Mouse (Mus musculus) midbrain, postnatal 0 days (tissue): ENCODE results near the gene Pde11a. TPM values are rescaled to one million over a fixed set of nuclear protein-coding genes. Genes with fewer than 3 reads are reported as not detected.

Experiments used
- ATAC-seq: fragments of 200-750 bp; cut with Nextera tagmentation; 2 replicates; pipeline ENCODE4 v1.8.0; 2017; ENCODE audit warnings: moderate number of reproducible peaks, mild to moderate bottlenecking, moderate TSS enrichment, moderate library complexity; ENCODE audit not compliant: low FRiP score
- DNase-seq: peaks from one replicate; pipeline ENCODE4 v3.0.0-alpha.2; 2015; ENCODE audit warnings: low spot score
- H3K27ac ChIP-seq: fragments of 300-500 bp; sonication (generic); 2 replicates; pipeline ENCODE4 v1.5.1; 2014; ENCODE audit warnings: low read depth, mild to moderate bottlenecking, low read length, mixed read lengths
- H3K27me3 ChIP-seq: fragments of 300-500 bp; sonication (generic); 2 replicates; pipeline ENCODE4 v1.6.1; 2014; ENCODE audit warnings: low read length, control low read depth, mixed read lengths; ENCODE audit not compliant: insufficient read depth
- H3K36me3 ChIP-seq: fragments of 300-500 bp; sonication (generic); 2 replicates; pipeline ENCODE4 v1.6.1; 2014; ENCODE audit warnings: low read length, control low read depth, mixed read lengths; ENCODE audit not compliant: insufficient read depth
- H3K4me1 ChIP-seq: fragments of 300-500 bp; sonication (generic); 2 replicates; pipeline ENCODE4 v1.6.1; 2014; ENCODE audit warnings: mild to moderate bottlenecking, control low read depth, antibody characterized with exemption, low read length, mixed read lengths; ENCODE audit not compliant: insufficient read depth
- H3K4me2 ChIP-seq: fragments of 300-500 bp; sonication (generic); 2 replicates; pipeline ENCODE4 v1.6.1; 2014; ENCODE audit warnings: low read depth, mild to moderate bottlenecking, low read length, mixed read lengths; ENCODE audit not compliant: poor library complexity, severe bottlenecking
- H3K4me3 ChIP-seq: fragments of 300-500 bp; sonication (generic); 2 replicates; pipeline ENCODE4 v1.5.1; 2014; ENCODE audit warnings: low read depth, mild to moderate bottlenecking, low read length, moderate library complexity
- H3K9ac ChIP-seq: fragments of 300-500 bp; sonication (generic); replicated peaks from 2 replicates; pipeline ENCODE4 v1.6.1; 2014; ENCODE audit warnings: mild to moderate bottlenecking, low read length, moderate library complexity, mixed read lengths; ENCODE audit not compliant: poor library complexity, severe bottlenecking
- H3K9me3 ChIP-seq: fragments of 300-500 bp; sonication (generic); 2 replicates; pipeline ENCODE4 v1.6.1; 2016; ENCODE audit warnings: low read length, control low read depth
- CTCF ChIP-seq: IDR thresholded peaks from 2 replicates; pipeline ENCODE4 v1.5.1; 2016; ENCODE audit warnings: antibody characterized with exemption, mild to moderate bottlenecking
- WGBS: fragments of 180-500 bp; shearing (Covaris S2); extraction: QIAGEN DNeasy Blood & Tissue Kit; methylation state at CpG from one replicate; pipeline ENCODE4 v1.1.7; 2014; 5-methylcytosine and 5-hydroxymethylcytosine counted together
- polyA plus RNA-seq: library from polyadenylated mRNA; unstranded; fragments of >200 nt; fragmentation: Nextera tagmentation; extraction: Ambion mirVana; gene quantifications from 2 replicates; pipeline ENCODE4 v1.2.1, GENCODE M21; 2015
- total RNA-seq: library from RNA; depleted of rRNA; stranded (reverse); fragments of >200 nt; gene quantifications from 2 replicates; pipeline ENCODE4 v1.2.3, GENCODE M21; 2014

Gene Pde11a
- total and polyA plus RNA-seq, 2 experiments from 2014 or later, result 0.94 to 1.1 TPM

DNA sequence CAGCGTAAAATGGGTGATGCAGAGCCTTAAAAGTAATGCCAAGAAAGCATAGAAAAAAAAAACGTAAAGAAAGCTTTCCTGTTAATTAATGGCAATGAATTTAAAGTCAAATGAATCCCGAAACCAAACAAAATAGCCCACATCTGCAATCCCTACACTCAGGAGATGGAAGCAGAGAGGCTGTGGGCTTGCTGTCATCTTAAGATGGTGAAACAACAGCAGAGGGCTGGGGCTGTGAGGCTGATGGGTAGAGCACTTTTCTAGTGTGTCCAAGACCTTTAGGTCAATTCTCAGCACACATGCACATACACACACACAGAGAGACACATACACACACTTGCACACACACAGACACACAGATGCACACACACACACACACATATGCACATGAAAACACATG, 12.4 kb downstream of the Pde11a start:
- Histone ChIP-seq H3K27me3 (no peaks in the 10 kb centered on the region), H3K9me3 (no peaks in the 10 kb centered on the region), H3K36me3 (no peaks in the 10 kb centered on the region), H3K4me2 (no peak overlapping the region), H3K4me1 (no peaks in the 10 kb centered on the region), H3K27ac (no peak overlapping the region), H3K9ac (no peak overlapping the region), H3K4me3 (no peak overlapping the region)
- ATAC-seq (no peak), DNase-seq (no peak)
- no peak for TF ChIP-seq CTCF
- WGBS, result 90% methylated on average over 3 of the region's 3 CpGs

DNA sequence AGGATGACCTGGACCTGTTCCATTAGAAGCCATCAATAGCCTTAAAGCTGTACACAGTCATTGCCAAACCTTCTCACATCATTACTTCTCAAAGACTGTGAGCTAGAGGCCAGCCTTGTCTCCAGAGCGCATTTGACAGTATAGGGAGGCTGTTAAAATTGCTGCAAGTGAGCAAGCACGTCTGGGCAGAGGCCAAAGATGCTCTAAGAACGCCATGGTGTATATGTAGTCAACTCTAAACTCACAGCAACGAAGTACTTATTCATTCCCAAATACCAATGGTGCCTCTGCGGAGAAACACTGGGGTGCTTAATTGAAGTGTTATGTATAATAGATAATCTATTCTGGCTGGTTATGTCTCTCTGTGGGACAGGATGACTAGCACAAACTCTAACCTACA, 14.1 kb downstream of the Pde11a start:
- no peak for TF ChIP-seq CTCF
- Histone ChIP-seq H3K4me2 (no peak overlapping the region), H3K27ac (no peak overlapping the region), H3K36me3 (no peaks in the 10 kb centered on the region), H3K9ac (no peak overlapping the region), H3K4me3 (no peak overlapping the region), H3K27me3 (no peaks in the 10 kb centered on the region), H3K9me3 (no peaks in the 10 kb centered on the region), H3K4me1 (no peaks in the 10 kb centered on the region)
- DNase-seq (no peak), ATAC-seq (no peak)
- WGBS, result 89% methylated on average over 5 of the region's 5 CpGs

DNA sequence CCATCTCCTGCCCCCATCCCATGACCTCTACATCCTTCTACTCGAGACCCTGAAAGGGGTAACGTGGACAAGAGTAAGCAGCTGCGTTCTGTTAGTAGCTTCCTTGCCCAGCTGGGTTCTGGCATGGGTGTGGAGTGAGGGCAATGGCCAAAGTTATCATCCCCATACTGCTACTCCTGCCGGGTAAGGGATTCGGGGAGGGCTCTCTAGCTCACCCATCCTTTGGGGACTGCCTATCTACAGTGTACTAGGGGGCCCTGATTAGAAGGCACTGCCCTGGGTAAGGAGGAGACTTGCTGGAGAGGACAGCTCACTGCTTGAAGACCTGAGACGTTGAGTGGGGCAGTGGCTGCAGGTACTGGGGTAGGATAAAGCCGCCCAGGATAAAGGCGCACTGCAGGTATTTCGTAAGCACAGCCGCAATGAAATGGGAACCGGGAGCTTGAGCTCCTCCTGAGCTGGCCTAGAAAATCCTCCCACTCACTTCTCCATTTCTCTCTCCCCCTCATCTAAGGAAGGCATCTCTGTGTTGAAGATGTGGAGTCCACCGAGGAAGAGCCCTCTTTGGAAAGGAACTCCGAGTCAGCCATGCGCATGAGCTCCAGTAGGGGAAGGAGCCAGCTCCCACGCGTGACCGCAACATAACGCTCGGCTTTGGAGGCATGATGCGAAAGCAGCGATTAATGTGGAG, 15.2 kb downstream of the Pde11a start:
- Histone ChIP-seq H3K27me3 (no peaks in the 10 kb centered on the region), H3K27ac (no peak overlapping the region), H3K4me1 (no peaks in the 10 kb centered on the region), H3K36me3 (no peaks in the 10 kb centered on the region), H3K4me3 (no peak overlapping the region), H3K9me3 (no peaks in the 10 kb centered on the region), H3K4me2 (no peak overlapping the region), H3K9ac (no peak overlapping the region)
- TF ChIP-seq CTCF, result no peak
- ATAC-seq (no peak), DNase-seq (no peak)
- WGBS, result 89% methylated on average over 21 of the region's 21 CpGs

DNA sequence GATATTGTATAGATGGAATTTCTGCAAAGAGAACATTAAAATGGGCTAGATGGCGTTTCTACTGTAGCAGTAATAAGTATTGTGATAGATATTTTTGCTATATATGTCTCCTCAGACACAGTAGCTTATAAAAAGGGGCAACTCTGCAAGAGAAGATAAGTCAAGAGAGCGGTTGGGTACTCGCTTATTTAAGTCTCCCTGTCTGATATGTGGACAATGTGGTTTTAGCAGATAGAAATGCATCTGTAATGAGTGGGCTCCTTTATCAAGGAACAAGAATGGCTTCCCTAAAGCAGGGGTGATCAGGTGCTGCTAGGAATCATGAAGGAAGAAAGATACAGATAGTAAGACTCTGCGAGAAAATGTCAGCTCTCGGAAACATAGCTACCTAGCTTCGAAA, 18.2 kb downstream of the Pde11a start:
- ATAC-seq, result no peak
- H3K4me2 ChIP-seq, result no peak overlapping the region
- DNase-seq, result no peak
- H3K4me1 ChIP-seq, result no peaks in the 10 kb centered on the region
- no peak overlapping the region for H3K4me3 ChIP-seq
- no peaks in the 10 kb centered on the region for H3K36me3 ChIP-seq
- H3K27ac ChIP-seq, result no peak overlapping the region
- TF ChIP-seq CTCF, result no peak
- WGBS, result 87% methylated on average over 6 of the region's 6 CpGs
- H3K9ac ChIP-seq, result no peak overlapping the region
- H3K27me3 ChIP-seq, result no peaks in the 10 kb centered on the region
- H3K9me3 ChIP-seq, result no peaks in the 10 kb centered on the region

DNA sequence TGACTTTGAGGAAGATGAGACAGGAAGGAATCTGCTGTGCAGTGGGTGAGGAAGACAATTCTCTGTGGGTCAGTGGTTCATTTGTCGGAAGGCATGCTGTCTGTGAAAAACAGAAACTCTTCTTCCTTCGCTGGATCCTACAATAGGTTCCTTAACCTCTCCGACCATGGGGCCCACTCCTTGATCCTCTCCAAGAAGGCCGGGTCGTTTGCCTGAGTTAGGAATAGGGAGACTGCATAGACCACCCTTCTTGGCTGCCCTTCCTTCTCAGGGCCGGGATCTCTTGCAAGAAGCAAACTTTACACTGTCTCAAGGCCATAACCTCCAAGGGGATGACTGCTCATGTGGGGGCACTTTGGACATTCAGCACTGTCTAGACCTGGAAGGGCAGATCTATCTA, 19.3 kb downstream of the Pde11a start:
- no peak overlapping the region for H3K4me2 ChIP-seq
- H3K27me3 ChIP-seq, result no peaks in the 10 kb centered on the region
- no peak overlapping the region for H3K27ac ChIP-seq
- H3K9ac ChIP-seq, result no peak overlapping the region
- H3K4me1 ChIP-seq, result no peaks in the 10 kb centered on the region
- TF ChIP-seq CTCF, result no peak
- 86% methylated on average over 6 of the region's 6 CpGs for WGBS
- no peaks in the 10 kb centered on the region for H3K36me3 ChIP-seq
- no peak overlapping the region for H3K4me3 ChIP-seq
- DNase-seq (no peak), ATAC-seq (no peak)
- no peaks in the 10 kb centered on the region for H3K9me3 ChIP-seq

DNA sequence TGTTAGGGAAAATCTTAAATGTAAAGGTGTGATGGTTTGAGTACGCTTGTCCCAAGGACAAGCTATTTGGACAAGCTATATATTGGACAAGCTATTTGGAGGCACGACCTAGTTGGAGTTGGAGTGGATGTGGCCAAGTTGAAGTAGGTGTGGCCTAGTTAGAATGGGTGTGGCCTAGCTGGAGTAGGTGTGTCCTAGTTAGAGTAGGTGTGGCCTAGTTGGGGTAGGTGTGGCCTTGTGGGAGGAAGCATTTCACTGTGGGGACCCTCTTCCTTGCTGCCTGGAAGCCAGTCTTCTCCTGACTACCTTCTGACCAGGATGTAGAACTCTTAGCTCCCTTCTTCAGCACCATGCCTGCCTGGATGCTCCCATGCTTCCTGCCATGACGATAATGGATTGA, 50.9 kb downstream of the Pde11a start:
- 94% methylated on average over 3 of the region's 3 CpGs for WGBS
- no peaks in the 10 kb centered on the region for H3K36me3 ChIP-seq
- TF ChIP-seq CTCF, result no peak
- ATAC-seq, result no peak
- no peak overlapping the region for H3K9ac ChIP-seq
- H3K27ac ChIP-seq, result no peak overlapping the region
- H3K27me3 ChIP-seq, result no peaks in the 10 kb centered on the region
- no peak for DNase-seq
- no peak overlapping the region for H3K4me2 ChIP-seq
- H3K4me1 ChIP-seq, result no peaks in the 10 kb centered on the region
- no peaks in the 10 kb centered on the region for H3K9me3 ChIP-seq
- no peak overlapping the region for H3K4me3 ChIP-seq
